Mouse (Mus musculus) fibroblast of lung, adult 2 months (primary cell): ENCODE data around the gene Ephb1.

Experiments used
- DNase-seq: peaks from one replicate; pipeline ENCODE4 v3.0.0-alpha.2; 2011; ENCODE audit warnings: low read depth

Ephb1 gene

DNA sequence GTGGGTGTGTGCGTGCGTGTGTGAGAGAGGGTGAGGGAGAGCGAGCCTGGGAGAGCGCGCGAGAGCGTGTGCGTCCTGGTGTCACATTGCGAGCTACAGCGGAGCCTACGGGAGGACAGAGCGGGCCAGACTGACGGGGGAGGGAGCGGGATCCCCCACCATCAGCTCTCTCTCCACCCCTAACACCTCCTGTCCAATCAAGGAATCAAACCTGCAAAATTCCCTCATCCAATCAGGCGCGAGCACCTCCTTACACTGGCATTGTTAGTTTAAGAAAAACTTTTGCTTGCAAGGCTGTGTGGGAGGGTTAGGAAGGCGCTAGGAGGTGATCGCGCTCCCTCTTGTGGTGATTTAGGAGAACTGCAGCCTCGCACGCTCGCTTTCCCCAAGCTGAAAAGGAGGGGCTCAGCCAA lies at the start of gene Ephb1:
Gene Ephb1, minus strand, starts transcription at position 133 of the 413 bp plus-strand sequence.
- DNase-seq: peak; percentile 37

DNA sequence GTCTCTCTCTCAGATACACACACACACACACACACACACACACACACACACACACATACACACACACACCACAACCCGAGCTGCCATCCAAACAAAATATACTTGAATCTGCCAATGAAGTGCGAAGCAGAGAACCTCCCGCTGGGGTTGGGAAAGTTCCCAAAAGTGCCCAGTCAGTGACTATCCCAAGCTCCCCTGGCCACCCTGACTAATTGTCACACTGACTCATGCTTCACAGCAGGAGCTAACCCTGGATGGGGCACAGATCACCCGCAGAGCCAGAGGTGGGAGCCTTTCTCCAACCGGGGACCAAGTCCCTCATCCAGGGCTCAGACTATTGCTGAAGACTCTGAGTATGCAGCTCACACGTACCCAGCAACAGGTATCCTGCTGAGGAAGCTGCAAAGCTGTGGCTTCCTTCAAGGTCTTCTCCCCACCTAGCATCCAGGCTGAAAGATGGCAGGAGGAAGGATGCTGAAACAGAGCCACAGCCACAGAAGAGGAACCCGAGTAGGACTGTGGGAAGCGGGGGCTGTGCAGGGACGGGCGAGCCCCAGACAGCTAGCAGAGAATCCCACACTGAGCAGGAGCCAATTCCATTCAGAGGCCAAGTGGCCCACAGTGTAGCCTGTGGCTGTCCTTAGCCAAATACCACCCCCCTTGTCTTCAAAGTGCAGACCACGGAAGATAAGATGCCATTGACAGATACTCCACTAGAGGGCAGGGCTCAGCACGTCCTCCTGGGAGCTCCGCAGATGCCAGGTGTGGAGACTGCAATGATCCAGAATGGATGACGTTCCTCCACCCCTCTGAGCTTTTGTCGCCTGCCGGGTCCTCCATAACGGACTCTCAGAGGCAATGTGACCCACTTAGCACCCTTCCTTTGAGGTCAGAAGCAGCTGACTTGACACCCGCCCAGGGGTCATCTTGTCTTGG lies 48.9 kb upstream of the Ephb1 start:
- DNase-seq: peak; percentile 55

DNA sequence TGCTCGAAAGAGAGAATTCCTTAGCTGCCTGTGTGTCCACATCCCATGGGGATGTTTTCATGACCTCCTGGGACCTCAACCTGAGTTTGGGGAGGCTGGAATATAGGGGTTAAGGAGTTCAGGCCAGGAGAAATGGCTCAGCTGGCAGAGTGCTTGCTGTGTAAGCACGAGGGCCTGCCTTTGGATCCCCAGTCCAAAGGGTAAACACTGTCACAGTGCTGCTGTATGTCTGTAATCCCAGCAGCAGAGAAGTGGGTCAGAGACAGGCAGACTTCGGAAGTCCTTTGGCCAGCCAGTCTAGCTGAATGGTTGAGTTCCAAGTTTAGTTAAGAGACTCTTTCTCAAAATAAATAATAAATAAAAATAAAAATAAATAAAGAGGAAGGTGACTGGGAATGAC lies 48.2 kb upstream of the Ephb1 start:
- DNase-seq: peak; percentile 4

DNA sequence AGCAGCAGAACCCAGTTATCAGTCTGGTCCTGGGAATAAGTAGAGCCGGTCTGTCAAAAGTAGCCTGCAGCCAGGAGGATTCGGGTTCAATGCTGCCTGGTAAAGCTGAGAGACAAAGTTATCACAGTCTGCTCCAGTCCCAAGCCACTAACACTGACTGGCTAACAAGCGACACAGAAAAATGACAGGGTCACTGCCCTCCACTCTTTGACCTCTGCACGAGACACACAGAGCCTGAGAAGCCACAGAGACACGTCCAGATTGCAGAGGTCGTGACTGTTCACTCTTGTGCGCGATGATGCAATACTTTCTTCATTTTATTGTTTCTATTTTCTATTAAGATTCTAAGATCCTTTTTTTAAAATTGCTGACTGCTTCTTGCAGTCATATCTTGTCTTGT lies 33.8 kb upstream of the Ephb1 start:
- no peak for DNase-seq

DNA sequence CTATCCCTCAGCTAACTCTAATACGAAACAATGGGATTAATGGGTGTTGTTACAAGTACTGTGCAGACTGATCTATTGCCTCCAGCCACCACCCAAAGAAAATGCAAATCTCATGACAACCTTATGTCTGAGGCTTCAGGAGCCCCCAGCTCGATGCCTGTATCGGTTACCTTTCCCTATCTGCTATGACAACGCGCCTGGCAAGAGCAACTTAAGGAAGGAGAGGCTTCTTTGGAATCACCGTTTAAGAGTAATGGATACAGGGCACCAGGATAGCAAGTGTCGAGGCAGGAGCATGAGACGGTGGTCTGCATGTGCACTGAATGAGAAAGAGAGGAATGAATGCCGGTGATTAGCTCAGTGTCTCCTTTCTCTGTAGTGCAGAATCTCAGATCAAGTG lies 32.3 kb upstream of the Ephb1 start:
- DNase-seq: no peak

DNA sequence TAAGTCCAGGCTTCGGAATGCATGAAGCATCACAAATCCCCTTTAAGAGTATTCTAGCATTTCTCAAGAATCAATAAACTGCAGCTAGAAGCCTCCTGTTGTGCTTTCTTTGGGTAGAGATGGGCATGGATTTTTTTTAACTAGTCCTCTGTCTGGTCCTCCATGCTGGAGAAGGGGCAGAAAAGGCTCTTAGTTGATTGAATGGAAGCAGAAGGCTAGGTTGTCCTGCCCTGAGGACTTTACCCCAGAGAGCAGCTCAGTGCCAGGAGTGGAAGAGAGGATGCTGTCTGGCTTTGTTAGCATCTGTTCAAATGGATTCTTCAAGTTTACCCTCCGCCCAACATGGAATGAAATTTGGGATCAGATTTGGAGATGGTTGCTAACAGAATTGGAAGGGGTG lies 25.7 kb upstream of the Ephb1 start:
- no peak for DNase-seq

DNA sequence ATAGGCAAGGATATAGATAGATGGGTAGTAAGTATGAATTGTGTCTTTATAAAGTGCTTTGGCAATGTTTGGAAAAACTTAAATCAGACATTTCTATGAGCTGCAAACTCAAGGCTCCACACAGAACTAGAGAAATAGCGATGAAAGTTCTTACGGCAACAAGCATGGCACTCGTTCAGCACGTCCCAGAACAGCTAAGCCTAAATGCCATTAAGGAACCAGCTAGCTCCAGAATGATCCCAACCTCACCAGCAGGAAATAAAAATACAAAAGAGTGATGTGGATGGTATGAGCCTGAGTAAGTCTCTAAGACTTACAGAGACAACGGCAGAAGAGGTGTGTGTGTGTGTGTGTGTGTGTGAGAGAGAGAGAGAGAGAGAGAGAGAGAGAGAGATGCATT lies 20.2 kb upstream of the Ephb1 start:
- DNase-seq: no peak

DNA sequence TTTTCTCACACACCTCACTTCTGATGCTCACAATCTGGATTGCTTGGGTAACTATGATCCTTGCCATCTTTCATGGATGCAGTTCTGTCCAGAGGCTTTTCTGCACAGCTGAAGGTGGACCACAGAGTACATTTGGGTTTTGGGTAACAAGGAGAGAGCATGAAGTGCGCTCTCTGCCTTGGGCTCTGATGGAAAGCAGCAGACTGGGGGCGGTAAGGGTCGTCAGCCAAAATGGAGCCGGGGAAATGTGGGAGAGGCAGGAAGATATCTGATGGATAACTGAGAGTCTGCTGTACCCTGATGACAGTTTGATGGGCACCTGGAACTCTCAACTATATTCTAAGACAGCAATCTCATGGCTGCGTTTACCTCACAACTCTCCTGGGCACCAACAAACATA lies 19.4 kb upstream of the Ephb1 start:
- no peak for DNase-seq

DNA sequence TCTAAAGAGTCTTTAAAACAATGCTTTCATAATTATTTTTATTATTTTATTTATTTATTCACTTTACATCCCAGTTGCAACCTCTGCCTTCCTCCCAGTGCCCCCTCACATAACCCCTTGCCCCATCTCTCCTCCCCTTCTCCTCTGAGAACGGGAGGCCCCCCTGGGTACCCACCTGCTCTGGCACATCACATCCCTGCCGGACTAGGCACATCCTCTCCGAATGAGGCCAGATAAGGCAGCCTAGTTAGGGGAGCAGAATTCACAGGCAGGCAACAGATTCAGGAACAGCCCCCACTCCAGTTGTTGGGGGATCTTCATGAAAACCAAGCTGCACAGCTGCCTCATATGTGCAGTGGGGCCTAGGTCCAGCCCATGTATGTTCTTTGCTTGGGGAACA lies 17.4 kb upstream of the Ephb1 start:
- DNase-seq: no peak

DNA sequence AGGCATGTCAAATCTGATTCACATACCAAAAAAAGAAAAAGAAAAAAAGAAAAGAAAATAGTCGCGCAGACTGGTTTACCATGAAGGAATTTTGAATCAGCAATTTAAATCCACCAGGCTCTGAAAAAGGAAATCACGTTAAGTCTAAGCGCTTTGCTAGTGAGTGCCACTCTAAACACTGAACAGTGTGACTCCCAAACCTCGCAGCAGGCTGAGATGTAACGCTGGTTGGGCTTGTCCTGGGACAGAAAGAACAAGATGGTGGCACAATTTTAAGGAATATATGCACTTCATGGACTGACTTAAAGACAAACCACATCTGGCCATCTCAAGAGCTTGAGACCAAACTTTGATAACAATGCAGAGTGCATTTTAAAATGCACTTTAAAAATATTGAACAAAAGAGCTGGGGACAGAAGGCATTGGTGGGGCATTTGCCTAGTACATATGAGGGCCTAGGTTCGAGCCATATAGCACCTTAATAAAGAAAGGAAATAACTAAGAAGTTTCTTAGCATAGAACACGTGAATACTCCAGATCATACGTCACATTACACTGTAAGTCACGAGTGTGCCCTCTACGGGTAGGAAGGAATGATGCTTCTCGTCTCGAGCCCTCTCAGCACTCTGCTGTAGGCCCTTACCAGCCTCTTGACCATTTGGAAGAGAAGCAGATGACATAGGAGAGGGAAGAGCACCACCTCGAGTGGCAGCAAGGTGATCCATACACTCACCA lies 16.7 kb upstream of the Ephb1 start:
- DNase-seq: no peak

DNA sequence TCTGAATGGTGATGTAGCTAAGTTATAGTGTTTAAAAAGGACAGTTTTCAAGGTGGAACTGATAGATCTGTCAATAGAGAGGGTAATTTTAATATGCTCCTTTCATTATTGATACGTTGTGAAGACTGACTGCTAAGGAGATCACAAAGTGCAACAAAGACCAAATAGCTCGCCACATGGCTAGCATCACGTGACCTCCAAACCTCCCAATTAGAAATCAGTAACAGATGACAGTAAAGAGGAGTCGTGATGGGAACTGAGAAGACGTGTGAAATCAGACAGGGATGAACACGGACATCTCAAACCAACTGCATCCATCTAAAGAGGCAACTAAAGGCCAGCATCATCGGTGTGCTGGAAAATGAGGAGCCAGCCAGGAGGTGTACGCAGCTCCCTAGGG lies 15.6 kb upstream of the Ephb1 start:
- DNase-seq: no peak

DNA sequence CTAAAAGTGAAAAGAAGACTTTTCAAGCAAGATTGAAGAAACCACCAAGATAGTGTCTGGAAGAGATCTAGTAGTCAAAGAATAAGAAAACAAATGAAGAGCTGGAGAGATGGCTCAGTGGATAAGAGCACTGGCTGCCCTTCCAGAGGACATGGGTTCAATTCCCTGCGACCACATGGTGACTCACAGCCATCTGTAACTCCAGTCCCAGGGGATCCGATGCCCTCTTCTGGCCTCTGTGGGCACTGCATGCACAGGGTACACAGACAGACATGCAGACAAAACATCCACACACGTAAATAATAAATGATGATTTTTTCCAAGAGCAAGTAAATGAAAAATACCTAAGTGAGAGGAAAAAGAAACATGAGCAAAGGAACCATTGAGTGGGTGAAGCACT lies 14.6 kb upstream of the Ephb1 start:
- DNase-seq: no peak

DNA sequence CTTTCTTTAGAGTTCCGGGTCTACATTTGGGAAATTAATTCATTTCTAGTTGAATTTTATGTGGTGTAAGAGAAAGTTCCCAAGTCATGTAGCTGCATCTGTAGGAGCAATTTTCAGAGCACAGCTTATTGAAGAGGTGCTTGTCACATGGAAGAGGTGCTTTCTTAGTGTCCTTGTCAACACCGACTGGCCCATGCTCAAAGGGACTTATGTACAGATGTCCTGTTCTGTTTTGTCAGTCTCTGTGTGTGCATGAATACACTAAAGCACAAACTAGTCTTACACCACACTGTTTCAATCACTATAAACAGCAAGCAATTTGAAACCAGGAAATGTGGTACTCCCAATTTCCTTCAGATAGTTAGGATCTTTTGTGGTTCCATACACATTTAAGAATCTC lies 13.3 kb upstream of the Ephb1 start:
- DNase-seq: no peak

DNA sequence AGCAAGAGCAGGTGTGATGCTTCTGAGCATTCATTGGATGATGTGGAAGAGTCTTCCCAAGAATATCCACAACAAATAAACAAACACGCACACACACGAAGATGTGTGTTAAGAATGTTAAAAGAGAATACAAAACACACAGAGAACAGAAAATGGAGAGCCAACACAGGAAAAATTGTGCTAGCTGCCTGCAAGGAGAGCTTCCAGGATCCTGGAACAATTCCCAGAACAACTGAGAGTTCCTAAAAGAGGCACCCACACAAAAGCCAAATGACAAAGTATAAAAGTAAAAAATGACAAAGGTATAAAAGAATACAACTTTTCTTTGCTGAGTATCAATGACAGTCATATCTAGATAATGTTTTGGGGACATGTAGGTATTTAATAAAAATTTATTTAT lies 11.0 kb upstream of the Ephb1 start:
- DNase-seq: no peak

DNA sequence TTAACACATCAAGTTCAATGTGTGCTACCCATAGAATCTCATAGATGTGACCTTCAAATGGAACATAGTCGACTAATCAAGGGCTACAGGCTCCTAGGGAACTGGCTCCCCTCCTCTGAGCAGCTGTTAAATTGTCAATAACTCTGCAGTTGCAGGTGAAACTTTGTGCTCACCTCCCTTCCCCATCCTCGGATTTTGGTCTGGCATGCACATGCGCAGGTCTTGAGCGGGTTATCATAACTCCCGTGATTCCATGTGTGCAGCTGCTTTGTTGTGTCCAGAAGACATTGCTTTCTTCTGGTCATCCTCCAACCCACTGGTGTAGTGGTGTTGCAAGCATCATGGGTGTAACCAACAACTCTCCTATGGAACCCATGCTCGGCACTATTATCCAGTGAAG lies 4.8 kb upstream of the Ephb1 start:
- DNase-seq: no peak

DNA sequence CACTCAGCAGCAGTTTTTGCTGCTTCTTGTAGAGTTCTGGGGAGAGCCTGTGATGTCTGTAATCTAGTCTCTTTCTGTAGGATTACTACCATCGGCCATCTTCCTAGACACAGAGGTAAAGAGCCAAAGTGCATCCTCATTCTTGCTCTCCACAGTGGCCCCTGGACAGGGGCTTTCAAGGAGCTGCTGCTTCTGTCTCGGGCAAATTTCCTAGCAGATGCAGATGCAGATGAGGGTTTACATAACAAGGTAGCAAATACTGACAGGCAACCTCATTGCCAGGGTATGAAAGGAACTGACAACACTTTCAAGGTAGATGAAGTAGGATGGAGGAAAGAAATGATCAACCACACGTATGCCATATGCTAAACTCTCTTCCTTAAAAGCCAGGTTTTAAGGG lies 4.2 kb upstream of the Ephb1 start:
- no peak for DNase-seq

DNA sequence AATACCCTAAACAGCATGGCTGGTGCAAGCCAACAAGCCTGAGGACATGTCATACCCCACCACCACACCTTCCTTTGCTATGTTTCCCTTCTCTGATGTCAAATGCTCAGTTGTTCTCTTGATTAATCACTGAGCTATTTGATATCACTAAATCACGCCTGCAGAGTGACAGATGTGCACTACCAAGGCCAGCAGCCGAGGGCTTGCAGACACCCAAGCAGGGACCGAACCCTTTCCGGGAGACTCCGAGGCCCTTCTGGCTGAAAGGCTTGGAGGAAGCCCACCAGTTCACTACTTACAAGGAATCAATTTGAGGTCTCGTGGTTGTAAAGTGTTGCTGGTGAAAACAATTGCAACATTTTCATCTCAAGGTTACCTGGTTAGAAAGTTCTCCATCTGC lies 3.5 kb upstream of the Ephb1 start:
- DNase-seq: no peak

DNA sequence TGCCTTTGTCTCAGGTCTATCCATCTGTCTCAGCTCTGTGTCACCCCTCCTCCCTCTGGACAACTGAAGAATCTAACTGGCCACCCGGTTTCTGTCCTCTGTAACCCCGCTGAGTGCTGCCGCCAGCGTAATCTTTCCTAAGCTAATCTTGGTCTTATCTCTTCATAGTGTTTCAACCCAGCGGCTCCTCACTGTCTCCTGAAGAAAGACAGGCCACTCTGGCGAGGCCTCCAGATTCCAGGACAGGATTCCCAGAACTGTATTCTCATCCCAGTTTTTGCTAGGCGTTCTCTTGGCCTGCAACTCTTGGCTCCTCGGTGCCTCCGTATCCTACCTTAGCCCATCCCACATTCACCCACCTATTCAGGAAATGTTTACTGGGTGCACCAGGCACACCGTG lies 2.0 kb upstream of the Ephb1 start:
- DNase-seq: no peak

DNA sequence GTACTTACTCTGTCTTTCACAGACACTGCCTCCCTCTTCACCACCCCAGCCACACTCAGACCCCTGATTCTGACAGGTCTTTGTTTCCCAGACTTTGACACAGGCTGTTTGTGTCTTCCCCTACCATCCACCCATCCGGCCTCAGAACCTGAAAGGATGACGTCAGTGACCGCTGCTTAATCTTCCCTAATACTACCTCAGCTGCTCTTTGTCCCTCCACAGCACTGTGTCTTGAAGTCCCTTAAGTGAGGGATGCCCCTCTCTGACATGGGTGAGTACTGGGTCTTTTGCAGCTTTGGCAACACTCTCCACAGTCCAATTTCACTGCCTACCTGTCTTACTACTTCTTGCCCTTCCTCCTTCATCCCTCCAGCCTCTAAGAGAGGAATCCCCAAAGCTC lies 1.2 kb upstream of the Ephb1 start:
- DNase-seq: no peak

DNA sequence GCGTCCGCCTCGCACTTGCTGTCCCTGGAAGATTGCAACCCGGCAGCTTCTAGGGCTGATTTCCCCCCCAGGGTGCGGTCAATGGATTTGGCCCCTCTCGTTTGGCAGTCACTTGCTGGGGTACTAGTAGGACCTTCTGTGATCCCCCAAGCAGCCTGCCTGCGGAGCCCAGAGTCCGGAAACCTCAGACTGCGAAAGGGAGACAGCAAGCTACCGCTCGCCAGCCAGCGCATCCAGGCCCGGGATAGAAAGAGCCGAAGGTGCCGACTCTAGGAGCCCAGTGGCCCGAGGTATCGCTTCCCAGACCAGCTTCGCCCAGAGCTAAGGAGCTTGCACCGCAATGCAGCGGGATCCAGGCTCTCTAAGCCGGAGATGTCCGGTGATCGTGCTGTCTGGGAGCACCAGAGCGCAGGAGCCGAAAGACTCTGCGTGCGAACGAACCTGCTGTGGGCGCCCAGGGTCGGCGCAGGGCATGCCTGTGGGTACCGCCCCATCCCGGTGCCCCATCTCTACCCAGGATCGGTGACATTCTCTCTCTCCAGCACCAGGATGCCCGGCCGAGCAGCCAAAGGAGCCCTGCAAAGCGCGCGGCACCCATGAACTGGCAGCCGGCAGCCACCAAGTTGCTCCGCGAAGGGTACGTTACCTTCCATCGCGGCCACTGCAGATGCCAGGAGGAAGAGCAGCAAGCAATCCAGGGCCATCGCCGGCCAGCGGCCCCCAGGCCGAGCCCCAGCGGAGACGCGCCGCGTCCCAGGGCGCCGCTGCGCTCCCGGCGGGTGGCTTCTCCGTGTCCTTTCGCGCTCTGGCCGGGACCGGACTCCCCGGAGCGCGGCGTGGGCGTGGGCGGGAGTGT lies 629 bp downstream of the Ephb1 start:
- no peak for DNase-seq

DNA sequence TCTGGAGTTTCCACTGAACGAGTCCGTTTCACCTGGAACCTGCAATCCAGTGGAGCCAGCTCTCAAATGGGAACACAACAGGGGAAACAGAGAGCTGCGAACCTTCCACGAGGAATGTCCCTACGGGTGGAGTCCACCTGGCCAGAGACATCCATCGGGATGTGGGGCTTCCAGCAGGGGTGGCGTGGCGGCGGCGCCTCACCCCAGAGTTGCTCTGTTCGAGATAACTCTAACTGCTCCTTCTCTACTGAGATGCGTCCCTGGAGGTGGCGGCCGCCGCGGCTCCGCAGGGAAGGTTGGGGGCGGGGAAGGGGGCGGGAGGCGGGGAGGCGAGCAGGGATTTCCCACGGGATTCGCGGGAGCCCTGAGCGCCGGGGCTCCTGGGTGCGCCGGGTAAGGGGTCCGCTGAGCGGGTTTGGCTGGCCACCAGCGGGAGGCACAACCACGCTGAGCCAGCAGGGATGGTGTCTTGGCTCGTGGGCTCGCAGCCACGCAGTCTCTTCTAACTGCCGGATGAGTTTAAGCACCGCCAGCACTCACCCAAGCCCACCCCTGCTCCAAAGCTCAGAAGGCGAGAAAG lies 1.3 kb downstream of the Ephb1 start:
- DNase-seq: no peak
